Mouse (Mus musculus): Measurements from ENCODE around the gene Dhx40. TPM values are rescaled to one million over a fixed set of nuclear protein-coding genes. Genes with fewer than 3 reads are reported as not detected.

The Dhx40 gene
- polyA plus RNA-seq (2015; fragmentation: Nextera tagmentation; extraction: Ambion mirVana) = 27.0 and 27.7 TPM in 2 replicates

DNA sequence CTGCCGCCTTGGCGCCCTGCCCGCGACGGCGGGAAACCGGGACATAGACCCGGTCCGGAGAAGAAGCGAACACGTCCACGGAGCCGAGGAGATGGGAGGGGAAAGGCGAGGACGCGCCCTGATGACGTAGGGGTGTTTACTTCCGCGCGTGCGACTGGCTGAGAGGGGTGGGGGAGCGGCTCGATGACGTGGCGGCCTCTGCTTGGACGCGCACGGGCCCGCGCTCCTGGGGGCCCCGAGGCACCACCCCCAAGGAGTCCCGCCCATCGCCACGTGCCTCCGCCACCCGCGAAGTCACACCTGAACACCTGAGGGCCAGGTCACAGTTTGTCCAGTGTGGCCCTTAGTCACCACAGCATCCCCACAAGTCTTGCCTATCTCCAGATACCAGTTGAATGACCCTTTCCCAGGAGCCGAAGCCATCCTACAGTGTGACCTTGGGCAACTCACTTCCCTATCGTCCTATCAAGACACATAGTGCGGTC is at the start of gene Dhx40:
Gene Dhx40 (minus strand): TSS at position 242 of the 485 bp plus-strand sequence.
- ATAC-seq (ENCODE audit: insufficient number of reproducible peaks, insufficient read depth, low FRiP score, low TSS enrichment, low read depth) = peak; percentile 86
- WGBS = 5% methylated on average over 38 of the region's 40 CpGs
- peak within 1 kb of the TSS; percentile 77 for H3K27ac ChIP-seq
- no peaks in the 10 kb centered on the region for H3K9me3 ChIP-seq
- H3K9ac ChIP-seq = peak within 1 kb of the TSS; percentile 82
- H3K36me3 ChIP-seq = peaks cover 15% of the 10 kb centered on the region
- peak within 1 kb of the TSS; percentile 96 for H3K4me3 ChIP-seq
- peak within 1 kb of the TSS; percentile 75 for H3K4me2 ChIP-seq
- H3K27me3 ChIP-seq = no peaks in the 10 kb centered on the region
- H3K4me1 ChIP-seq = peaks cover 10% of the 10 kb centered on the region; the same call in 1 of the 2 replicates

DNA sequence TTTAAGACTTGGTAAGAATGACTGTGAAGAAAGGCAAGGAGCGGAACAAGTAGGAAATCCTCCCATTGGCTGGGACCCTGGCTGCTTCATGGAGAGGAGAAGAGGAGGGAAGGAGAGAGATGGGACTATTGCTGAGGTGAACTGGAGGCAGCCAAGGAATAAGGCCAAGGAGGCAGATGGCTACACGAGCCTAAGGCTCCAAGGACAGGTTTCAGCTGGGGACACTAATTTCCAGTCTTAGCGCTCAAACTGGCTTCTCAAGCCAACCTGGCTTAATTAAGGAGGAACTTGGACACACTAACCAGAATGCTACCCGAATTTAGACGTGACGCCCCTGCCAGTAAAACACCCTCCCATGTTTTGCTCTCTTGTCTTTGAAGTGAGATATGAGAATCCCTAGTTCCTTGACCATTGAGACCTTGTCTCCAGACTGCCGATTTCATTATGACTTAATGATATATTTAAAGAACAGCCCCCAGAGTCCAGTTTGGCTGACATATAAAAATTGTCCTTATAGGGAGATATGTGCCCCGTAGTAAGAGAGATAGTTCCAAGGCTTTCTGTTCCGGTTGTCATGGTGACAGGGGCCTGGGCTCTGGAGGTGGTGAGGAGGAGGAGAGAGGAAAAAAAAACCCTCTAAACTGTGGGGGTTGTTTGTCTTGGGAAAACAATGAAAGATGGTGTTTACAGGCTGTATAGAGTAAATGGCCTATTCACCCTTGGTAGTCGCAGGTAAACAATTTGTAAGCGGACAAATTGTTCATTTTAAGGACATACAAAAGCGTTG is 48.3 kb upstream of the Dhx40 start:
- Histone ChIP-seq H3K27ac (no peak overlapping the region), H3K4me3 (no peak overlapping the region), H3K9me3 (peaks cover 2% of the 10 kb centered on the region; the same call in 1 of the 2 replicates), H3K4me2 (no peak overlapping the region), H3K9ac (no peak overlapping the region), H3K27me3 (no peaks in the 10 kb centered on the region), H3K36me3 (no peaks in the 10 kb centered on the region), H3K4me1 (peaks cover 17% of the 10 kb centered on the region)
- ATAC-seq (ENCODE audit: insufficient number of reproducible peaks, insufficient read depth, low FRiP score, low TSS enrichment, low read depth) = no peak
- WGBS = 80% methylated on average over 12 of the region's 12 CpGs

DNA sequence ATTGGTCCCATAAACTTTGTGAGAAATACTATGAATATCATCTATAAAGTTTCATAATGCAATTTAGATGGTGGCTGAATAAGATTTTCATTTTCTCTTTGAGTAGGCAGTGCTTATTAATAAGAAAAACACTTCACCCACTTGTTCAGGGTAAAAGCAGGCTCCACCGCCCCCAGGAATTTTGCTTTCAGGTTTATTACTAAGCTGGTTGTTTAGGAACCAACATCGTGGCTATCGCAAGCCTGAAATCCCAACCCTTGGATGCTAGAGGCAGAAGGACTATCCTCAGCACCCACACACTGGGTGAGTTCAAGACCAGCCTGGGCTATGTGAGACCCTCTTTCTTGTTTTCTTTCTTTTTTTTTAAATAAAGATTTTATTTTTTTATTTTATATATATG is 45.5 kb upstream of the Dhx40 start:
- Histone ChIP-seq H3K27ac (no peak overlapping the region), H3K36me3 (no peaks in the 10 kb centered on the region), H3K4me1 (peaks cover 17% of the 10 kb centered on the region), H3K27me3 (no peaks in the 10 kb centered on the region), H3K9ac (no peak overlapping the region), H3K9me3 (no peaks in the 10 kb centered on the region), H3K4me3 (no peak overlapping the region), H3K4me2 (no peak overlapping the region)
- no peak for ATAC-seq (ENCODE audit: insufficient number of reproducible peaks, insufficient read depth, low FRiP score, low TSS enrichment, low read depth)
- 62% methylated on average over 3 of the region's 3 CpGs for WGBS

DNA sequence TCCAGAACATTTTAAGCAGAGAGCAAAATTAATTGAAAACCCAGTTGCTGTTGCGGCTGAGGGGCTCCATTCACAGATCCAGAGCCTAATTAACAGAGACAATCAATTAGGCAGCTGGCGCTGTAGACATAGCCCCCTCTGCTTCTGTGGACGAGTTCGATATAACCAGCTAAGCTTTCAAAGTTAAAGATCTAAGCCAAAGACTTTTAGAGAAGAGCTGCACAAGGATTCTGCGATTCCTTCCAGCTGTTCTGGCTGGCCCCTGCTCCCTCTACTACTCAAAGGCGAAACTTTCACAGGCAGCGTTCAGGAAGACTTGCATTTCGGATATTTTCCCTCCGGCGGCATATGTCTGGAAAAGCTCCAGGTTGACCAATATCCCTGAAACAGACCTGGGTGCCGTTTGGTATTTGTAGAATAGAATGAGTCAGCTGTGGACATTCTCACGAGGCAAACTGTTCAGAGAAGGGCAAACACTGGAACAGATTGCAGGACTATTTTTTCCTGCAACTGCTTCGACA is 45.0 kb upstream of the Dhx40 start:
- Histone ChIP-seq H3K4me2 (peak overlapping the region; percentile 30), H3K27me3 (no peaks in the 10 kb centered on the region), H3K27ac (no peak overlapping the region), H3K9ac (no peak overlapping the region), H3K4me1 (peaks cover 17% of the 10 kb centered on the region), H3K36me3 (no peaks in the 10 kb centered on the region), H3K9me3 (no peaks in the 10 kb centered on the region), H3K4me3 (no peak overlapping the region)
- ATAC-seq (ENCODE audit: insufficient number of reproducible peaks, insufficient read depth, low FRiP score, low TSS enrichment, low read depth) = no peak
- WGBS = 33% methylated on average over 13 of the region's 13 CpGs

DNA sequence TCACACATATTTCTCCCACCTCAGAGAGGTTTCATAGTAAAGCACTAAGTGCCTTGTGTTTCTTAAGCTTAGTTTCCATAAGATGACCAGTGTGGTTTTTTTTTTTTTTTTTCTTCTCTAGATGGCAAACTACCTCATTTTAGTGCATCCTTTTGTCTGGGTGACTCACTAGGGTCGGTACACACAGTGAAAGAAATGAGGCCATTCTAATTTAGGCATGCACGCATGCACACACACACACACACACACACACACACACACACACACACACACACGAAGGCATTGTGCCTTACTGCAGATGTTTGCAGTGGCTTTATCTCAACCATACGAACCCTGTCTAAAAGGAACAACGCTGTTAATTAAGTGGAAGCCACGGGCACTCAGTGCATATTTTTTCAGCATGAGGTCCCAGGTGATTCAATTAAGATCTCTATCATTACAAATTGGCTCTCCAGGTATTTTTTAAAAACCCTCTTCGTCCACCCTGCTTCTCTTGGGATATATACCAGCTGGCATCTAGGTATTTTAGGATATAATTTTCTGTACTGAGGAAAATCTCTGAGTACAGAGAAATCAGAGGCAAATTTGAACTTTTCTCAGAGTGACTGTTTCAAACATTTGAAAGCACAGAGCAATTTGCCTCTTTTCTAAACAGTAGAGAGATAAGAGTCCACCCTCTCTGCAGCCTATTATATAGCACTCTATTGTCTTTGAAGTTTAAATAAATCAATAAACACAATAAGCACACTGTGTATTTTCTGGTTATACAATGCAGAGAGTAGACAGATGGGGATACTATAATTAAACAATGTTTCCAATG is 44.4 kb upstream of the Dhx40 start:
- H3K4me3 ChIP-seq = no peak overlapping the region
- H3K36me3 ChIP-seq = no peaks in the 10 kb centered on the region
- peaks cover 17% of the 10 kb centered on the region for H3K4me1 ChIP-seq
- H3K27ac ChIP-seq = no peak overlapping the region
- H3K9me3 ChIP-seq = no peaks in the 10 kb centered on the region
- H3K27me3 ChIP-seq = no peaks in the 10 kb centered on the region
- peak overlapping the region; percentile 30 for H3K4me2 ChIP-seq
- H3K9ac ChIP-seq = no peak overlapping the region
- WGBS = 35% methylated on average over 7 of the region's 7 CpGs
- ATAC-seq (ENCODE audit: insufficient number of reproducible peaks, insufficient read depth, low FRiP score, low TSS enrichment, low read depth) = no peak

DNA sequence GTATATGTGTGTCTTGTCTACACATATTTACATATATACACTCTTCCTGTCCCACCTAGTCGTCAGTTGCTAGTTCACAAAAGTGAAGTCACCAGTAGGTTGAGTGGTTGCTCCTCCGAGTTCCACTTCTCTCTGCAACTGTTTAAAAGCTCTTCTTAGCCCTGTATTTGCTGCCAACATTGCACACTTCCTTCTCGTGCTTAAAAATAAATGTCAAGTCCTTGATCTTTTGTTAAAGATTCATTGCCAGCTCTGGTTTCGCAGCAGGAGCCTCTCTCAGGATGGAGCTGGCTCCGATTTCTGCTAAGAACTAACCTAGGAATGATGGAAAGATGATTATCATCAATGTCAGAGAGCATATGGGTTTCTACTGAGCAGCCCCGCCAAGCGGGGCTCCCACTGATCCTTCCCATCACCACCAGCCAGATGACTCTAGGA is 43.7 kb upstream of the Dhx40 start:
- no peaks in the 10 kb centered on the region for H3K27me3 ChIP-seq
- no peaks in the 10 kb centered on the region for H3K9me3 ChIP-seq
- no peak overlapping the region for H3K4me2 ChIP-seq
- no peak for ATAC-seq (ENCODE audit: insufficient number of reproducible peaks, insufficient read depth, low FRiP score, low TSS enrichment, low read depth)
- no peak overlapping the region for H3K9ac ChIP-seq
- H3K4me1 ChIP-seq = peaks cover 17% of the 10 kb centered on the region
- no peaks in the 10 kb centered on the region for H3K36me3 ChIP-seq
- 43% methylated on average over 7 of the region's 7 CpGs for WGBS
- no peak overlapping the region for H3K27ac ChIP-seq
- H3K4me3 ChIP-seq = no peak overlapping the region

DNA sequence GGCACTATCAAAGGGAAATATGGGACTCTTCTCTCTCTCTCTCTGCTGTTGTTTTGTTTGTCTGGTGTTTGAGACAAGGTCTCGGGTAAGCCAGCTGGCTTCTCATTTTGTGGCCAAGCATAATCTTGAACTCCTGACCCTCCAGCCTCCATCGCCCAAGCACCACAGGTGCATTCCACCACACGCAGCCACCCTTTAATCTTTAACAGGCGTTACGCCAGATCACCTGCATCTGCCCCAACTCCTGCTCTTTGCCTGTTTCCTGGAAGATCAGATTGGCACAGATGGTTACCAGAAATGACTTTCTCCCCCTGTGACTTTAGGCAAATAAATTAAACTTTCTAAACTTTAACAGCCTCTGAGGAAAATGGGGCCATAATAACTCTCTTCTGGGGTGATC is 36.3 kb upstream of the Dhx40 start:
- no peak for ATAC-seq (ENCODE audit: insufficient number of reproducible peaks, insufficient read depth, low FRiP score, low TSS enrichment, low read depth)
- Histone ChIP-seq H3K4me1 (no peaks in the 10 kb centered on the region), H3K9me3 (no peaks in the 10 kb centered on the region), H3K27ac (no peak overlapping the region), H3K36me3 (no peaks in the 10 kb centered on the region), H3K27me3 (no peaks in the 10 kb centered on the region), H3K4me2 (no peak overlapping the region), H3K9ac (no peak overlapping the region), H3K4me3 (no peak overlapping the region)
- WGBS = 52% methylated on average over 5 of the region's 5 CpGs

DNA sequence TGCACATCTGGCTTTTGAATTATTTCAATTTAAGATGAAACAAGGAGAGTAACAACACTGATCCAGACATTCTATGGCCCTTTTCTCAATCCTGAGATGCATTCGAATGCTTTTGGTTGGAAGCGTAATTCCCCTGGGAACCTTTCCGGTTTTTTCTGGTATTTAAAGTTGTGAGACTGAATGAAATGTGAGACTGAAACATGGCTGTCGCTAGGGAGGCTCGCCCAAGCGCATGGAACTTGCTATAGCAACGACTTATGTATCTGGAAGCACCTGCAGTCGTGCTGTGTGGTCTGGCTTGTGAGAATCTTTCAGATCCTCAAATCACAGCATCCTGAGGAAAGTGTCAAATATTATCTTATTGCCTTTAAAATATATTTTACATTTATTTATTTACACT is 33.7 kb upstream of the Dhx40 start:
- Histone ChIP-seq H3K36me3 (no peaks in the 10 kb centered on the region), H3K27ac (no peak overlapping the region), H3K9ac (no peak overlapping the region), H3K4me3 (no peak overlapping the region), H3K9me3 (no peaks in the 10 kb centered on the region), H3K4me1 (no peaks in the 10 kb centered on the region), H3K27me3 (no peaks in the 10 kb centered on the region), H3K4me2 (no peak overlapping the region)
- no peak for ATAC-seq (ENCODE audit: insufficient number of reproducible peaks, insufficient read depth, low FRiP score, low TSS enrichment, low read depth)
- 70% methylated on average over 8 of the region's 8 CpGs for WGBS

DNA sequence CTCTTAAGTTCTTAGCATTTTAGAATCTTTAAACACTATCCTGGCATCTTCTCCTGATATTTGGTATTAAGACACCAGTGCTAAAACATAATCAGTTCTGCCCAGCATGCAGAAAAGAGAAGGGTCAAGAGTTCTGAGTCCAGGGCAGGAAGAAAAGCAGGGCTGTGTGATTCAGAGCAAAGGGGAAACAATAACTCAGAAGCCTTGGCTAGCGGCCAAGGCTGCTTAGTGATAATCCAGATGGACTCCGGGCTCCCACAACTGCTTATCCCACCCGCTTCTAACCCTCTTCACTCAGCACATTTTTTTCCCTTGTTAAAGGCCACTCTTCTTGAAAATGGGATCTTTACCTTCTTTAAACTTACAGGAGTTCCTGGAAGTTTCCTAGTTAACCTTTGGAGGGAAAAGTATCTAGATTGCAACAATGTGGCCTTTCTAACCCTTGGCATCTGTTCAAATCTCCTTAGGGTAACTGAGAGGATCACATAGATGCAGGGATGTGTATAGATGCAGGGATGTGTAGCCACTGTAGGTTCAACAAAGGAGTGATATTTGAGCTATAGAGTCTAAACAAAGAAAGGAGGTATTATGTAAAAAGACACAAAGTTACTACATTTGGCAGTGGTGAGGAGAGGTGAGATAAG is 33.1 kb upstream of the Dhx40 start:
- 28% methylated on average over 3 of the region's 3 CpGs for WGBS
- H3K9ac ChIP-seq = no peak overlapping the region
- H3K27me3 ChIP-seq = no peaks in the 10 kb centered on the region
- H3K36me3 ChIP-seq = no peaks in the 10 kb centered on the region
- no peak overlapping the region for H3K4me2 ChIP-seq
- H3K4me3 ChIP-seq = no peak overlapping the region
- H3K9me3 ChIP-seq = no peaks in the 10 kb centered on the region
- no peak overlapping the region for H3K27ac ChIP-seq
- ATAC-seq (ENCODE audit: insufficient number of reproducible peaks, insufficient read depth, low FRiP score, low TSS enrichment, low read depth) = no peak
- no peaks in the 10 kb centered on the region for H3K4me1 ChIP-seq

DNA sequence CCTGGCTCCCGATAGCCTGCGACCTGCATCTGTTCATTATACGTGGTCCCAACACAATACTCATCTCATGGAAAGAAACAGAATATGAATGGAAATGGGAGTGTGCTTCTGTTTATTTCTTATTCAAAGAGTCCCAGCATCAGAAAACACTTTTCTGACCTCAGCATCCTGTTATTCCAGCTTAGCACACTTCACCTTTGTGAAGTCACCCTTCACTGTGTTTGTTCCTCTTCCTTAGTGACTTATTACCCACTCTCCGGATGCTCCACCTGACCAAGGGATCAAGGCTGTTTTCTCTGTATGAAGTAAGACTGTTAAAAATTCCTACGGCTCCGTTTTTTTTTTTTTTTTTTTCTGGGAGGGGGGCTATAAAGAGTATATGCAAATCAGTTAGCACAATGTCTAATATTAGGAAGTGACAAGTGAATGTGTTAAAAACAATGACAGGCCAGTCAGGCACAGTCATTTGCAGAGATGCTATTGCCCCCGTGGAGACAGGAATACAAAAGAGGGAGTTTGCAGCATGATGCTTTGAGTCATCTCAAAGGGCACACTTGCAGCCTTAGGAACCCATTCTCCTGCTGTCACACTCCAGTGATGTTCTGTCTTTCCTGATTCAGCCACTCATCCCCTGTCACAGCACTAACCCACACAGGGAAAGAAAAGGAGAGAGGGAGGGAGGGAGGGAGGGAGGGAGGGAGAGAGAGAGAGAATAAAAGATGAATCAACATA is 32.3 kb upstream of the Dhx40 start:
- Histone ChIP-seq H3K4me2 (no peak overlapping the region), H3K4me3 (no peak overlapping the region), H3K27ac (no peak overlapping the region), H3K27me3 (no peaks in the 10 kb centered on the region), H3K9ac (no peak overlapping the region), H3K9me3 (no peaks in the 10 kb centered on the region), H3K36me3 (no peaks in the 10 kb centered on the region), H3K4me1 (no peaks in the 10 kb centered on the region)
- no peak for ATAC-seq (ENCODE audit: insufficient number of reproducible peaks, insufficient read depth, low FRiP score, low TSS enrichment, low read depth)
- WGBS = 73% methylated on average over 7 of the region's 7 CpGs

DNA sequence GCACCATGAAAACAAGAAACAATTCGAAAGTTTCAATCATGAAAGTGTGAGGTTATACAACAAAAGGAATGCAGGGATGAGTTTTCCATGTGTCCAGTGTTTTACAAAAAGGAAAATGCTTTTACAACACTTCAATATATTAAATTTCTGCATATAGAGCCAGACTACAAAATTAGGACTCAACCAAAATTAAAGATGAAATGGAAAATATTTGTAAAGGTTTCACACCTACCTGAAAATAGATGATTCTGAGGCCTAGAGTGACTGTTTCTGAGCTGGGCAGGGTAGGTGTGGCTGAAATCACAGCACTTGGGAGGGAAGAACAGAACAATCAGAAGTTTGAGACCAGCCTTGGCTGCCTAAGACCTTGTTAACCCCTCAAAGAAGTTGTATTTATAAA is 31.2 kb upstream of the Dhx40 start:
- no peaks in the 10 kb centered on the region for H3K36me3 ChIP-seq
- no peaks in the 10 kb centered on the region for H3K9me3 ChIP-seq
- no peak overlapping the region for H3K9ac ChIP-seq
- no peak overlapping the region for H3K27ac ChIP-seq
- H3K4me2 ChIP-seq = no peak overlapping the region
- H3K4me1 ChIP-seq = no peaks in the 10 kb centered on the region
- H3K4me3 ChIP-seq = no peak overlapping the region
- WGBS = 79% methylated on average over 1 of the region's 1 CpGs
- ATAC-seq (ENCODE audit: insufficient number of reproducible peaks, insufficient read depth, low FRiP score, low TSS enrichment, low read depth) = no peak
- no peaks in the 10 kb centered on the region for H3K27me3 ChIP-seq
